Mouse (Mus musculus): ENCODE results near the gene Caskin2. TPM values are rescaled to one million over a fixed set of nuclear protein-coding genes. Genes with fewer than 3 reads are reported as not detected.

Gene Caskin2
- total and polyA plus RNA-seq, 3 experiments = 2.9 to 8.2 (median 6.4) TPM

- peaks cover 13 to 51% of the 10 kb centered on the region in 2 experiments for H3K4me1 ChIP-seq (ENCODE audit: control insufficient read depth in 1 of 2, insufficient read depth in 2 of 2)
- TF ChIP-seq MAZ (IDR thresholded peaks at IDR 0.05; ENCODE audit: low read depth, low read length) (no peak), MAX (IDR thresholded peaks at IDR 0.05; ENCODE audit: low read length) (no peak), SIN3A (IDR thresholded peaks at IDR 0.05; ENCODE audit: low read length) (no peak), PAX5 (IDR thresholded peaks at IDR 0.05; ENCODE audit: low read length) (no peak), USF1 (IDR thresholded peaks at IDR 0.05; ENCODE audit: low read depth, low read length) (no peak), NRF1 (IDR thresholded peaks at IDR 0.05; ENCODE audit: low read depth, low read length) (no peak), RAD21 (IDR thresholded peaks at IDR 0.05; ENCODE audit: low read depth, low read length) (no peak), ZMIZ1 (IDR thresholded peaks at IDR 0.05; ENCODE audit: low read depth, low read length) (no peak), TCF12 (IDR thresholded peaks at IDR 0.05; ENCODE audit: low read depth, low read length) (no peak), NELFE (IDR thresholded peaks at IDR 0.05; ENCODE audit: low read depth, low read length) (no peak), POLR2AphosphoS2 (IDR thresholded peaks at IDR 0.05; ENCODE audit: low read depth, low read length) (no peak), MXI1 (IDR thresholded peaks at IDR 0.05; ENCODE audit: low read depth, low read length) (no peak), JUND (conservative IDR thresholded peaks at IDR 0.05; ENCODE audit: low read depth, low read length) (no peak), ELF1 (IDR thresholded peaks at IDR 0.05; ENCODE audit: low read depth, low read length) (no peak), POLR2A (IDR thresholded peaks at IDR 0.05; ENCODE audit: low read depth, low read length) (no peak), MAFK (IDR thresholded peaks at IDR 0.05; ENCODE audit: insufficient replicate concordance, low read length) (no peak), IRF4 (IDR thresholded peaks at IDR 0.05; ENCODE audit: low read depth, low read length) (no peak)
- in situ Hi-C loops (cut with MboI; ENCODE audit: low pct_ligation_motif_present, low pct_unique_long_range_greater_than_20kb, low sequenced_read_pairs) = loop anchor here (5.0 kb wide), 4 partner anchors 94 to 319 kb away; partner anchors contain the start of gene Nt5c
- no peak for DNase-seq (ENCODE audit: extremely low read depth)
- dilution Hi-C loops (cut with MboI; ENCODE audit: extremely low pct_ligation_motif_present, extremely low pct_unique_long_range_greater_than_20kb, low sequenced_read_pairs) = no loop called here
- no peak overlapping the region for H3K27ac ChIP-seq (ENCODE audit: insufficient read depth, low read depth)
- no peak overlapping the region for H3K4me2 ChIP-seq (ENCODE audit: insufficient read depth, low read depth, poor library complexity, severe bottlenecking)
- H3K9ac ChIP-seq (ENCODE audit: insufficient read depth, low read depth) = no peak overlapping the region
- no peak overlapping the region for H3K4me3 ChIP-seq (replicated peaks in 1 of 3; ENCODE audit: low read depth in 2 of 3, low read length in 2 of 3, poor library complexity in 1 of 3)
- 0 out of 2 replicates have a peak, but pooled peaks cover 5% of the 10 kb centered on the region for H3K79me2 ChIP-seq (replicated peaks; ENCODE audit: control insufficient read depth, extremely low read depth, insufficient read depth, poor library complexity, severe bottlenecking)
- H3K27me3 ChIP-seq (replicated peaks) = no peaks in the 10 kb centered on the region
- H3K36me3 ChIP-seq (replicated peaks in 1 of 2; ENCODE audit: control insufficient read depth in 1 of 2, insufficient read depth in 1 of 2, low read length in 1 of 2) = peaks cover 5 to 64% of the 10 kb centered on the region in 2 experiments
- no peaks in the 10 kb centered on the region for H3K9me3 ChIP-seq (replicated peaks; ENCODE audit: low read length)
Observed at GRCm38 (mm10) chr11:115811381-115812093, 1.9 kb downstream of the Caskin2 start.

DNA sequence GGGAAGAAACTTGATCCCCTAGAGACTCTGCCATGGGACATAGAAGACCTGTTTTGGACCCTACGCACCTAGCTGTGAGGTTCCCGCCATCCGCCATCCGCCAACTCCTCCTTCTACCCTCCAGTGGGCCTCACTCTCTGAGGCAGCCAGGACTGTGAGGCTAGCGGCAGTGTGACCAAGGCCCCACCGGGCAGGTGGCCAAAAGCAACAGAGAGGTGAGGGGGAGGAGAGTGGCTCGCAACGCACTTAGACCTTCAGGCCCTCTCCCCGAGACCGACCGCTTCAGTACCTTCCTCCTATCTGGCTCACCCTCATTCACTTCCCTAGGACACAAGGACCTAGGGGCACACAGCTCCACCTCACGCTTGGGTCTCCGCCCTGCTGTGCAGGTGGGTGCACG lies 3.1 kb downstream of the Caskin2 start:
- Histone ChIP-seq H3K9ac (ENCODE audit: insufficient read depth, low read depth) (no peak overlapping the region), H3K36me3 (replicated peaks in 1 of 2; ENCODE audit: control insufficient read depth in 1 of 2, insufficient read depth in 1 of 2, low read length in 1 of 2) (peaks cover 14 to 63% of the 10 kb centered on the region in 2 experiments), H3K27me3 (replicated peaks) (no peaks in the 10 kb centered on the region), H3K9me3 (replicated peaks; ENCODE audit: low read length) (no peaks in the 10 kb centered on the region), H3K4me2 (ENCODE audit: insufficient read depth, low read depth, poor library complexity, severe bottlenecking) (no peak overlapping the region), H3K4me3 (replicated peaks in 1 of 3; ENCODE audit: low read depth in 2 of 3, low read length in 2 of 3, poor library complexity in 1 of 3) (no peak overlapping the region), H3K27ac (ENCODE audit: insufficient read depth, low read depth) (no peak overlapping the region), H3K4me1 (ENCODE audit: control insufficient read depth in 1 of 2, insufficient read depth in 2 of 2) (peaks cover 10 to 41% of the 10 kb centered on the region in 2 experiments), H3K79me2 (replicated peaks; ENCODE audit: control insufficient read depth, extremely low read depth, insufficient read depth, poor library complexity, severe bottlenecking) (0 out of 2 replicates have a peak, but pooled peaks cover 3% of the 10 kb centered on the region)
- dilution Hi-C loops (cut with MboI; ENCODE audit: extremely low pct_ligation_motif_present, extremely low pct_unique_long_range_greater_than_20kb, low sequenced_read_pairs) (no loop called here), in situ Hi-C loops (cut with MboI; ENCODE audit: low pct_ligation_motif_present, low pct_unique_long_range_greater_than_20kb, low sequenced_read_pairs) (loop anchor here (5.0 kb wide), 4 partner anchors 93 to 318 kb away; partner anchors contain the start of gene Nt5c)
- no peak for DNase-seq (ENCODE audit: extremely low read depth)
- TF ChIP-seq CTCF (conservative IDR thresholded peaks at IDR 0.05 in 1 of 2, IDR thresholded peaks at IDR 0.05 in 1 of 2; ENCODE audit: low read depth in 2 of 2, low read length in 2 of 2) (no peak), POLR2A (IDR thresholded peaks at IDR 0.05; ENCODE audit: low read depth, low read length) (no peak), MAX (IDR thresholded peaks at IDR 0.05; ENCODE audit: low read length) (no peak), CHD1 (IDR thresholded peaks at IDR 0.05; ENCODE audit: low read depth, low read length) (no peak), HCFC1 (IDR thresholded peaks at IDR 0.05; ENCODE audit: low read depth, low read length) (no peak), USF1 (IDR thresholded peaks at IDR 0.05; ENCODE audit: low read depth, low read length) (no peak), NELFE (IDR thresholded peaks at IDR 0.05; ENCODE audit: low read depth, low read length) (no peak), CHD2 (IDR thresholded peaks at IDR 0.05; ENCODE audit: low read length) (no peak), USF2 (conservative IDR thresholded peaks at IDR 0.05; ENCODE audit: low read depth, low read length) (no peak), RCOR1 (conservative IDR thresholded peaks at IDR 0.05; ENCODE audit: low read depth, low read length) (no peak), ZKSCAN1 (IDR thresholded peaks at IDR 0.05; ENCODE audit: borderline replicate concordance, low read depth, low read length) (no peak), KAT2A (IDR thresholded peaks at IDR 0.05; ENCODE audit: insufficient replicate concordance, low read length) (no peak), BHLHE40 (IDR thresholded peaks at IDR 0.05; ENCODE audit: low read depth, low read length) (no peak), E2F4 (IDR thresholded peaks at IDR 0.05; ENCODE audit: insufficient replicate concordance, low read depth, low read length) (no peak), NRF1 (IDR thresholded peaks at IDR 0.05; ENCODE audit: low read depth, low read length) (no peak), SIN3A (IDR thresholded peaks at IDR 0.05; ENCODE audit: low read length) (no peak), RAD21 (IDR thresholded peaks at IDR 0.05; ENCODE audit: low read depth, low read length) (no peak), MEF2A (IDR thresholded peaks at IDR 0.05; ENCODE audit: borderline replicate concordance, low read depth, low read length) (no peak), IRF4 (IDR thresholded peaks at IDR 0.05; ENCODE audit: low read depth, low read length) (no peak), ZMIZ1 (IDR thresholded peaks at IDR 0.05; ENCODE audit: low read depth, low read length) (no peak)

Measured in CH12.LX (cell line).